Mouse (Mus musculus): ENCODE data around the gene Timm8a1. TPM values are rescaled to one million over a fixed set of nuclear protein-coding genes. Genes with fewer than 3 reads are reported as not detected.

The Timm8a1 gene
- polyA plus RNA-seq, 1 experiment from 2014 or later, result 24.9 TPM

- Histone ChIP-seq H3K27me3 (replicated peaks; ENCODE audit: insufficient read depth, low read length) (no peaks in the 10 kb centered on the region), H3K36me3 (ENCODE audit: insufficient read depth, low read length) (no peaks in the 10 kb centered on the region), H3K4me3 (ENCODE audit: low read depth, low read length) (no peak overlapping the region), H3K9me3 (ENCODE audit: low read length) (no peaks in the 10 kb centered on the region), H3K4me1 (ENCODE audit: insufficient read depth, low read depth, low read length) (no peaks in the 10 kb centered on the region), H3K27ac (ENCODE audit: low read length) (no peak overlapping the region), H3K9ac (replicated peaks; ENCODE audit: low read depth) (no peak overlapping the region), H3K4me2 (replicated peaks; ENCODE audit: low read depth, low read length) (no peak overlapping the region)
- TF ChIP-seq CTCF (IDR thresholded peaks at IDR 0.05), result no peak
- no peak for TF ChIP-seq EP300 (IDR thresholded peaks at IDR 0.05)
- no peak for ATAC-seq
- 62% methylated on average over 6 of the region's 6 CpGs for WGBS
- DNase-seq (ENCODE audit: low spot score), result peak; percentile 23
Observed at GRCm38 (mm10) chrX:134554425-134554824, 12.8 kb upstream of the Timm8a1 start.

- DNase-seq (ENCODE audit: low spot score), result no peak
- no peaks in the 10 kb centered on the region for H3K4me1 ChIP-seq (ENCODE audit: insufficient read depth, low read depth, low read length)
- H3K36me3 ChIP-seq (ENCODE audit: insufficient read depth, low read length), result no peaks in the 10 kb centered on the region
- H3K4me2 ChIP-seq (replicated peaks; ENCODE audit: low read depth, low read length), result no peak overlapping the region
- no peak overlapping the region for H3K9ac ChIP-seq (replicated peaks; ENCODE audit: low read depth)
- no peaks in the 10 kb centered on the region for H3K9me3 ChIP-seq (ENCODE audit: low read length)
- no peak for ATAC-seq
- no peaks in the 10 kb centered on the region for H3K27me3 ChIP-seq (replicated peaks; ENCODE audit: insufficient read depth, low read length)
- no peak overlapping the region for H3K27ac ChIP-seq (ENCODE audit: low read length)
- TF ChIP-seq EP300 (IDR thresholded peaks at IDR 0.05) (no peak), CTCF (IDR thresholded peaks at IDR 0.05) (no peak)
- WGBS, result 82% methylated on average over 2 of the region's 4 CpGs
- no peak overlapping the region for H3K4me3 ChIP-seq (ENCODE audit: low read depth, low read length)
Observed at GRCm38 (mm10) chrX:134553326-134553725, 11.7 kb upstream of the Timm8a1 start.

- Histone ChIP-seq H3K4me1 (ENCODE audit: insufficient read depth, low read depth, low read length) (no peaks in the 10 kb centered on the region), H3K9ac (replicated peaks; ENCODE audit: low read depth) (no peak overlapping the region), H3K4me2 (replicated peaks; ENCODE audit: low read depth, low read length) (no peak overlapping the region), H3K27me3 (replicated peaks; ENCODE audit: insufficient read depth, low read length) (no peaks in the 10 kb centered on the region), H3K9me3 (ENCODE audit: low read length) (no peaks in the 10 kb centered on the region), H3K4me3 (ENCODE audit: low read depth, low read length) (no peak overlapping the region), H3K27ac (ENCODE audit: low read length) (no peak overlapping the region), H3K36me3 (ENCODE audit: insufficient read depth, low read length) (no peaks in the 10 kb centered on the region)
- DNase-seq (ENCODE audit: low spot score) (peak; percentile 59), ATAC-seq (no peak)
- WGBS, result 16% methylated on average over 5 of the region's 5 CpGs
- no peak for TF ChIP-seq EP300 (IDR thresholded peaks at IDR 0.05)
- TF ChIP-seq CTCF (IDR thresholded peaks at IDR 0.05), result peak; percentile 65
Observed at GRCm38 (mm10) chrX:134550903-134551302, 9.2 kb upstream of the Timm8a1 start.

- DNase-seq (ENCODE audit: low spot score), result no peak
- no peak for ATAC-seq
- TF ChIP-seq CTCF (IDR thresholded peaks at IDR 0.05) (no peak), EP300 (IDR thresholded peaks at IDR 0.05) (no peak)
Observed at GRCm38 (mm10) chrX:134547330-134547729, 5.7 kb upstream of the Timm8a1 start.

GRCm38 (mm10) chrX:134541955-134542308 lies 267 bp upstream of the Timm8a1 start:
- peak overlapping the region; percentile 34; the same call in 1 of the 2 replicates for H3K9ac ChIP-seq (replicated peaks; ENCODE audit: low read depth)
- peak overlapping the region; percentile 65 for H3K4me2 ChIP-seq (replicated peaks; ENCODE audit: low read depth, low read length)
- no peak for DNase-seq (ENCODE audit: low spot score)
- peak overlapping the region; percentile 51 for H3K4me3 ChIP-seq (ENCODE audit: low read depth, low read length)
- TF ChIP-seq EP300 (IDR thresholded peaks at IDR 0.05) (no peak), CTCF (IDR thresholded peaks at IDR 0.05) (no peak)
- no peaks in the 10 kb centered on the region for H3K27me3 ChIP-seq (replicated peaks; ENCODE audit: insufficient read depth, low read length)
- ATAC-seq, result no peak
- no peaks in the 10 kb centered on the region for H3K4me1 ChIP-seq (ENCODE audit: insufficient read depth, low read depth, low read length)
- H3K27ac ChIP-seq (ENCODE audit: low read length), result peak overlapping the region; percentile 87
- no peaks in the 10 kb centered on the region for H3K9me3 ChIP-seq (ENCODE audit: low read length)
- H3K36me3 ChIP-seq (ENCODE audit: insufficient read depth, low read length), result no peaks in the 10 kb centered on the region
- WGBS, result 13% methylated on average over 6 of the region's 6 CpGs

More at GRCm38 (mm10) chrX:134547330-134547729, 5.7 kb upstream of the Timm8a1 start:
- no peak overlapping the region for H3K27ac ChIP-seq (ENCODE audit: low read length)
- 72% methylated on average over 4 of the region's 4 CpGs for WGBS
- no peak overlapping the region for H3K9ac ChIP-seq (replicated peaks; ENCODE audit: low read depth)
- no peak overlapping the region for H3K4me3 ChIP-seq (ENCODE audit: low read depth, low read length)
- H3K27me3 ChIP-seq (replicated peaks; ENCODE audit: insufficient read depth, low read length), result no peaks in the 10 kb centered on the region
- H3K36me3 ChIP-seq (ENCODE audit: insufficient read depth, low read length), result no peaks in the 10 kb centered on the region
- no peaks in the 10 kb centered on the region for H3K4me1 ChIP-seq (ENCODE audit: insufficient read depth, low read depth, low read length)
- no peaks in the 10 kb centered on the region for H3K9me3 ChIP-seq (ENCODE audit: low read length)
- no peak overlapping the region for H3K4me2 ChIP-seq (replicated peaks; ENCODE audit: low read depth, low read length)

- no peaks in the 10 kb centered on the region for H3K9me3 ChIP-seq (ENCODE audit: low read length)
Observed at GRCm38 (mm10) chrX:134540414-134541135, 1.1 kb downstream of the Timm8a1 start.

More at GRCm38 (mm10) chrX:134540414-134541135, 1.1 kb downstream of the Timm8a1 start:
- DNase-seq (ENCODE audit: low spot score) (peak; percentile 54), ATAC-seq (peak; percentile 25)
- H3K9ac ChIP-seq (replicated peaks; ENCODE audit: low read depth), result 0 out of 2 replicates have a peak overlapping the region, but pooled peaks have one; percentile 34
- H3K27ac ChIP-seq (ENCODE audit: low read length), result peak overlapping the region; percentile 47; the same call in 1 of the 2 replicates
- H3K4me2 ChIP-seq (replicated peaks; ENCODE audit: low read depth, low read length), result peak overlapping the region; percentile 65
- TF ChIP-seq EP300 (IDR thresholded peaks at IDR 0.05), result no peak
- 0 out of 2 replicates have a peak, but pooled peaks have one; percentile 7 for TF ChIP-seq CTCF (IDR thresholded peaks at IDR 0.05)
- no peaks in the 10 kb centered on the region for H3K36me3 ChIP-seq (ENCODE audit: insufficient read depth, low read length)
- WGBS, result 13% methylated on average over 12 of the region's 12 CpGs
- H3K27me3 ChIP-seq (replicated peaks; ENCODE audit: insufficient read depth, low read length), result no peaks in the 10 kb centered on the region
- H3K4me3 ChIP-seq (ENCODE audit: low read depth, low read length), result peak overlapping the region; percentile 51
- no peaks in the 10 kb centered on the region for H3K4me1 ChIP-seq (ENCODE audit: insufficient read depth, low read depth, low read length)

Measured in lung, postnatal 0 days (tissue).